Mouse (Mus musculus) activated CD4-positive, CD25-positive, alpha-beta regulatory T cell, adult 4 months (primary cell): Measurements from ENCODE around the gene Galns. TPM values are rescaled to one million over a fixed set of nuclear protein-coding genes. Genes with fewer than 3 reads are reported as not detected.
"Not testable (repeated sequence)": the region's sequence is repeated elsewhere in the genome, so short reads cannot be mapped to it uniquely, and the experiment has no call there.

Source experiments
- ATAC-seq: one replicate; pipeline ENCODE4 v1.8.0; 2017
- polyA plus RNA-seq, 2 experiments: library from polyadenylated mRNA; unstranded; fragments of 100-300 nt; shearing (Covaris generic); gene quantifications; one replicate each; pipeline ENCODE4 v1.2.1; 2017

Galns gene
- polyA plus RNA-seq, 2 experiments from 2014 or later: 9.8 to 10.5 TPM

DNA sequence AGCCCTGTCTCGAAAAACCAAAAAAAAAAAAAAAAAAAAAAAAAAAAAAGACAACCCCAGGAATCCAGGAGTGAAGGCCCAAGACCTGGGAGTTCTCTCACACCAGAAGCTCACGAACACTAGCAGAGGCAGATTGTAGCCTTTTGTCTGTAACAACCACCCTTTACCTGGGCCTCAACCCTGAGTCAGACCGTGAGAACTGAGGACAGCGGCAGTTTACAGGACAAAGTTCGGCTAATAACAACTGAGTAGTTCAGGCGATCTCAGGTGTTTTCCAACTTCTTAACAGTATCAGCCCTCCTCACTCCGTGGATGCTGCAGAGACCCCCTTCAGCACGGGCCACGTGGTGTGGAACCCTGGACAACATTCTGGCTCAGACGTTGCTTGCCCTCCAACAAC is 24.5 kb downstream of the Galns start:
- ATAC-seq: no peak

GRCm38 (mm10) chr8:122586171-122586570 is 25.1 kb downstream of the Galns start:
- ATAC-seq: no peak

GRCm38 (mm10) chr8:122585411-122585891 is 25.8 kb downstream of the Galns start:
- ATAC-seq: no peak

DNA sequence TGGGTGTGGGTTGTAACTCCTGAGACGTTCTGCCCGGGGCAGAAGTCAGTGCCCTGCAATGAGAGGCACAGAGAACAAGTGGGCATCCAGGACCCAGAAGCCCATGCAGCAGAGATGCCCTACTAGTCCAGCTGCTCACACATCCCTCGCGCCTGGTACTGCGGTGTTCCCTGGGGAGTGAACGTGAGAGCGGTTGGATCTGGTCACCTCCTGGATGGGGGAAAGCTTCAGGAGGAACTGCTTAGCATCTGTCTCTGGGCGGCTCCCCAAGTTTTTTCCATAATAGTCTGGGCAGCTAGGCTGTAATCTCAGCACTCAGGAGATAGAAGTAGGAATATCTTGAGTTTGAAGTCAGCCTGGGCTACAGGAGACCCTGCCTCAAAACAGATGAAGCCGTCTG is 26.3 kb downstream of the Galns start:
- no peak for ATAC-seq

- ATAC-seq: no peak
These were observed 30.3 kb downstream of the Galns start for GRCm38 (mm10) chr8:122580926-122581325.

DNA sequence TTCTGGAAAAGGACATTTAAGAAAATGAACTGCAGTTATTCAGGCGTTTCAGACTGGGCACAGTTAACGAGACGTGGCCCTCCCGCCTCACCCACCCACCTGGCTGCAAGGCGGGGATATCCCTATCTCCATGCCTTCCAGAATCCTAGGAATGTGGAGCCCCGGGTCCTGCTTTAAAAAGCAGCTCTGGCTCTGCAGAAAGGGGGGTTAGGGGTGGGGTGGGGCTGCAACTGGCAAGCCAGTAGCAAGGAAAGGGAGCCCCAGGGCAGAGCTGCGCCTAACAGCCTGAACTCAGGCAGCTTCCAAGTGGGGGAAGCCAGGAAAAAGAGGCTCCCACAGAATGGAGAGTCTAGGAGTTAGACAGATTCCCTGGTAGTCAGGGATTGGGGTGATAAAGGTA is 32.1 kb downstream of the Galns start:
- ATAC-seq: no peak

- no peak for ATAC-seq
These were observed 34.1 kb downstream of the Galns start for GRCm38 (mm10) chr8:122577116-122577515.

DNA sequence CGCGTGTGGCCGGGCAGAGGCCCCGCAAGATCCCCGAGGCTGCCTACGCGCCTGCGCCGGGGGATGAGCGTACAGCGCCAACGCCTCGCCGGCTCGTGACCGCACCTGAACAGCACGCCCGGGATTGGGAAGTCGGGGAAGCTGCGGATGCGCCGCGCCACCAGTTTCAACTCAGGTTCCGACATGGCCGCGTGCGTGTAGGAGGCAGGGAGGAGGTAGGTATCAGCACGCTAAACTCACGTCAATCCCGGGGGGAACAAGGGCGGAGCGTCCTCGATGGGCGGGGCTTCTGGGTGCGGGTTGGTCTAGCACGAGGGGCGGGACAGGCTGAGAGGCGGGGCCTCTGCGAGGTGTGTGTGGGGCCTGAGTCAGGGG is 34.6 kb downstream of the Galns start, which contains the start of gene Aprt:
Gene Aprt, minus strand, starts transcription at position 262 of the 375 bp plus-strand sequence.
- peak; percentile 98 for ATAC-seq

GRCm38 (mm10) chr8:122575735-122576647 is 35.3 kb downstream of the Galns start:
- no peak for ATAC-seq

GRCm38 (mm10) chr8:122575286-122575685 is 36.0 kb downstream of the Galns start:
- no peak for ATAC-seq

DNA sequence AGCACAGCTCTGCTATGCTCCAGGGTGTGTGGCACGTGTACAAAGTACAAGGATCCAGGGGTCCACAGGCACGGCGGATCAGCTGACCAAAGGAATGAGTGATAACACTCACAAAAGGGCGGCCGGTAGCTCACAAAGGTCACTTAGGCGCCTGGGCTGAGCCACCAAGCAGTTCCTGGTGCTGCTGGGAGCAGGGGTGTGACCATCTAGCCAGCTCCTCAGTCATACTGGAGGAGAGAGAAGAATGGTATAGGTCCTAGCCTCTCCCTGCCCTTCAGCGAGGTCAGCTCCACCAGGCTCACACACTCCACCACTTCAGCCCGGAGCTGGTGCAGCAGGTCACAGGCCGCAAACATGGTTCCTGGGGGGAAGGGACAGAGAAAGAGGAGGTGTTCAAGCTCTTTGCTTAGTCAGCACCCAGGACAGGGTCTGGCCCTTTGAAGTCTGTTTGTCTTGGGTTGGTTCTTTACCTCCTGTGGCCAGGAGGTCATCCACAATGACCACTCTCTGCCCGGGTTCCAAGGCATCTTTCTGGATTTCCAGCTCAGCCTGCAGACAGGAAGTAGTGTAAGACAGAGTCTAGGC is 36.5 kb downstream of the Galns start:
- no peak for ATAC-seq

- ATAC-seq: no peak
These were observed 37.0 kb downstream of the Galns start for GRCm38 (mm10) chr8:122574264-122574663.

- ATAC-seq: no peak
These were observed 37.7 kb downstream of the Galns start for GRCm38 (mm10) chr8:122573577-122573976.

- not testable (repeated sequence) for ATAC-seq
These were observed 38.1 kb downstream of the Galns start for GRCm38 (mm10) chr8:122573176-122573575.

GRCm38 (mm10) chr8:122572751-122573150 is 38.5 kb downstream of the Galns start:
- no peak for ATAC-seq

DNA sequence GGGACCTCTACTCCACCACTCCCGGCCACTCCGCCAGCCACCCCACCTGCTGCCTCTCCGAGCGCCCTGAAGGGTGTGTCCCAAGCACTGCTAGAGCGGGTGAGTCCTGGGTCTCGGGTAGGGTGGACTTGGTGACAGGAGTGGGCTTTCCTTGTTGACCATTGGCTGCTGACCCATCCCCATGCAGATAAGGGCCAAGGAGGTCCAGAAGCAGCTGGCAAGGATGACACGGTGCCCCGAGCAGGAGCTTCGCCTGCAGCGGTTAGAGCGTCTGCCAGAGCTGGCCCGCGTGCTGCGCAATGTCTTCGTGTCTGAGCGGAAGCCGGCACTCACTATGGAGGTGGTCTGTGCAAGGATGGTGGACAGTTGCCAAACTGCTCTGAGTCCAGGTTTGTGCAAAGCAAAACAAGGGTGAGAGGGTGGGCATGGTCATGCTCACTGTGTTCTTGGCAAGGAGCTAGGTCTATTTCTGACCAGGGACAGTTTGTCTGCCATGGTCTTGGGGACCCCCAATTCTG is 39.5 kb downstream of the Galns start:
- ATAC-seq: no peak

GRCm38 (mm10) chr8:122571153-122571552 is 40.1 kb downstream of the Galns start:
- no peak for ATAC-seq

GRCm38 (mm10) chr8:122569996-122570395 is 41.3 kb downstream of the Galns start:
- ATAC-seq: no peak

DNA sequence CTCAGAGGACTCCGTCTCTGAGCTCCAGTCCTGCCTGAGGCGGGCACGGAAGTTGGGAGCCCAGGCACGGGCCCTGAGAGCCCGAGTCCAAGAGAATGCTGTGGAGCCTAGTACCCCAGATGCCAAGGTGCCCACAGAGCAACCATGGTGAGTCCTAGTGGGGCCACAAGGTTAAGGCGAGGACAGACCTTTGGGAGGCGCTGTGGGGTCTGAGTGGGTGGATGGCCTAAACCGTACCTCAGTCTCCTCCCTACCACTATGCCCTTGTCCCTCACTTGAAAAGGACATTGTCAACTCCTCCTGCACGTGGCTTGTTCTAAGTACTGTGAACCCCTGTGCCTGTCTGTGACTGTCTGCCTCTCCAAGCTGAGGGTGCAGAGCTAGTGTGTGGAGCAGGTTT is 41.9 kb downstream of the Galns start:
- no peak for ATAC-seq

DNA sequence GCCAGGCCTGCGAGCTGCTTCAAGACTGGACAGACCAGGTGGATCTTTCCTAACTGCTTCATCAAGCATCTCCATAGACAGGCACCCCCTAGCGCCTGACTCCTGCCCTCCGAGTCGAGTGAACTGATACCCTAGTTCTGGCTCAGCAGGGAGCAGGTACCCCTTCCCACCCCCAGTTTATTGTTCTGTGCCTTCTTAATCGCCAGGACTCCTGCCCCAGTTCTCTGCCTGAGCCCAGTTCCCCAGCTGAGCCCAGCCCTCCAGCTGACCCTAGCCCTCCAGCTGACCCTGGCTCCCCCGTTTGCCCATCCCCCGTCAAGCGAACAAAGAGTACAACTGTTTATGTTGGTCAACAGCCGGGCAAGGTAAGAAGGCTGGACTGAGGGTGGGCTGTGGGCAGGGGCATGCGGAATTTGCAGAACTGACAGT is 42.4 kb downstream of the Galns start:
- no peak for ATAC-seq

DNA sequence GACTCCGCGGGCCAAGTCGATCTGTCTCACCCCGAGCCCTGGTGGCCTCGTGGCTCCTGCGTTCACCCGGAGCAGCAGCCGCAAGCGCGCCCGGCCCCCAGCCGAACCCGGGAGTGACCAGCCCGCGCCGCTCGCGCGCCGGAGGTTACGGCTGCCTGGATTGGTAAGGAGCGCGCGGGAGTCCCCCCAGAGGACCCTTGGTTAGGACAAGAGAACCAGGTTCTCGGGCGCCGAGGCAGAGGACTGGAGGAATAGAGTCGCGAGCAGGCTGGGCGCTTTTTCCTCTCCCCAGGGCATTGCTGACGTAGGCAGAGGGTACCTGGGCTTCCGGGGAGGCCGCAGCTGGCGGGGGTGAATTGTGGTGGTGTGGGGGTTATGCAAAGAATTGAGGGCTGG is 43.2 kb downstream of the Galns start:
- peak; percentile 48 for ATAC-seq

DNA sequence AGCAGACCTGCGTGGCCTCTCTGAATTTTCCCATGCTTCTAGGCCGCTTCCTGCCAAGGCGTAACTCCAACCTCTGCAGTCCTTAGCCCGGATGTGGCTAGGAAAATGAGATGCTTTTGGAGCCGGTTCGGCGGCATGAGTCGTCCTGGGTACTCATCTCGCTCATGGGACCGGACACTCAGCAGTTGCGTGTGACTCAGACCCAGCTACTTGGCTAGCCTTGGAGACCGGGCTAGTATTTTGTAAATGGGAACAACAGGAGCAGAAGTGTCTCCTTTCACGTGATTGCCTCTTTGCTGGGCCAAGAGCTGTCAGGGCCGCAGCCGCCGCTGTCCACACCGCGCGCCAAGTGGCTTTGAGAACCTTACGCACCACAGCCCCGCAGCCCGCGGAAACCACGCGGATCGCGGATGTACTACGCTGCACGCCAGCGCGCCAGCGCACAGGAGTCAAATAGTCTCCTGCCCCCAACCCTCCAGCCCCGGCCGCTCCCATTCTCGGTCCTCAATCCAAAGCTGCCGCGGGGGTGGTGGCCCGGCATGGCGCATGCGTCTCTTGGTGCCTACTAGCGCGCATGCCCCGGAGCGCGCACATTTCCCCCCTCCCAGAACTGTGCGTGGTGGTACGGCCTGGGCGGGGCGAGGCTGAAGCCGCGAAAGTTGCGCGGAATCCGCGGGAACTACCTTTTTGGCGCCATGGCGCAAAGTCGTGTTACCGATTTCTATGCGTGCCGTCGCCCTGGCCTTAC is 43.7 kb downstream of the Galns start, which contains the start of gene Cdt1:
Gene Cdt1, plus strand, starts transcription at position 655 of the 748 bp plus-strand sequence.
- peak; percentile 76 for ATAC-seq

DNA sequence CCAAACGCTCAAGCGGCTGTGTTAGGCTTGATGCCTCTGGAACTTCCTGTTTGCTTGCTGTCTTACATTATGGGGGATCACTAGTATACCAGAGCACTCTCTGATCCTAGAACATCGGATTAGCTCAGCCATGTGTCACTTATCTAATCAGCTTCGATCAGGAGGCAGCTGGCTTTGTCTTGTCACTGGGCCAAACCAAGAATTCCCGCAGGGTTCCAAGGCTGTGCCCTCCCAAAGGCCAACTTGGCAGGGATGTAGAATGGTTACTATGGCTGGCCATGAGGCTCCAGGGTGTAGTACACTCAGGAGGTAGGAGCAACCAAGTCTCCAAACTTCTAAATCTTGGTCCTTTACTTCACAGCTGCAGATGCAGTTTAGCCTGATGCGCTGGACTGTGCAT is 44.5 kb downstream of the Galns start:
- ATAC-seq: no peak
